Mouse (Mus musculus): ENCODE data around the gene Pabpn1. TPM values are rescaled to one million over a fixed set of nuclear protein-coding genes. Genes with fewer than 3 reads are reported as not detected.
"Not testable (repeated sequence)": the region's sequence is repeated elsewhere in the genome, so short reads cannot be mapped to it uniquely, and the experiment has no call there.

Gene Pabpn1
- polyA plus RNA-seq, 1 experiment from 2014 or later, result 99.0 TPM

DNA sequence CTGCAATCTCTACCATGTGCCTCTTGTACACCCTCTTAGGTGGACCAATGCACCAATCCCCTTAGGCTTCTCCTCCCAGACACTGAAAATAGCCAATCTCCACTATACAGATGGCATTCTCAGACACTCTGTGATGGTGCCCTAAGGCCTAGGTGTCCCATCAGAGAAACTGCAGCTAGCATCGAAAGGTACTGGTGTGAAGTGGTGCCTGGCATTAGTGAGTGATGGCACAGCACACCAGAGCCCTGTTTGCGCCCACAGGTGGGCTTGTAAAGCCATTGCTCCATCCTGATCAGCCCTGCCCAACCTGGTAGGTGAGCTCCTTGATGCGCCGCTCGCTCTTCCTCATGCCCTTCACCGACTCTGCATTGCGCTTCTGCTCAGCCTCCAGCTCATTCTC lies 51.7 kb downstream of the Pabpn1 start:
- no peaks in the 10 kb centered on the region; the same call in 1 of the 2 replicates for H3K27me3 ChIP-seq (ENCODE audit: control insufficient read depth, insufficient read depth, low read length)
- no peak overlapping the region for H3K4me2 ChIP-seq
- 0 out of 2 replicates have a peak, but pooled peaks cover 5% of the 10 kb centered on the region for H3K36me3 ChIP-seq (ENCODE audit: control insufficient read depth, insufficient read depth, low read length)
- H3K9me3 ChIP-seq (replicated peaks; ENCODE audit: control insufficient read depth, low read length), result no peaks in the 10 kb centered on the region
- H3K27ac ChIP-seq (ENCODE audit: low read depth, low read length), result no peak overlapping the region
- 87% methylated on average over 7 of the region's 7 CpGs for WGBS (ENCODE audit: insufficient replicate concordance)
- H3K4me1 ChIP-seq (ENCODE audit: control insufficient read depth, insufficient read depth, low read length), result peaks cover under 1% of the 10 kb centered on the region; the same call in 1 of the 2 replicates
- no peak overlapping the region for H3K9ac ChIP-seq (ENCODE audit: low read depth, low read length)
- no peak for ATAC-seq (replicated peaks; ENCODE audit: insufficient number of reproducible peaks, low FRiP score, low TSS enrichment)
- no peak overlapping the region for H3K4me3 ChIP-seq (ENCODE audit: low read depth, low read length)

DNA sequence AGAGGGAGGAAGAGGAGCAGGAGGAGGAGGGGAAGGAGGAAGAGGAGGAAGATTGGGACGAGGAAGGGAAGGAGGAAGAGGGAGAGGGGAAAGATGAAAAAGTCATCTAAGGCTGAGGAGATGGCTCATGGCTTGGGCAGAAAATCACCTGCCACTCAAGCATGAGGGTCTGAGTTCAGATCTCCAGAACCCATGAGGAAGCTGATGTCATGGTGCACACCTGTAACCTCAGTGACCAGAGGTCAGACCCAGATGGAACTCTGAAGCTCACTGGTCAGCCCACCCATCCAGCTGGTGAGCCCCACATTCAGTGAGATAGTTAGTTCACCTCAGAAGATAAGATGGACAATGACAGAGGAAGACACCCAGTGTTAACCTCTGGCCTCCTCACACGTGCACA lies 52.6 kb downstream of the Pabpn1 start:
- H3K4me1 ChIP-seq (ENCODE audit: control insufficient read depth, insufficient read depth, low read length), result peaks cover 4% of the 10 kb centered on the region; the same call in 1 of the 2 replicates
- H3K27me3 ChIP-seq (ENCODE audit: control insufficient read depth, insufficient read depth, low read length), result no peaks in the 10 kb centered on the region; the same call in 1 of the 2 replicates
- no peak overlapping the region for H3K9ac ChIP-seq (ENCODE audit: low read depth, low read length)
- H3K27ac ChIP-seq (ENCODE audit: low read depth, low read length), result no peak overlapping the region
- 63% methylated on average over 2 of the region's 2 CpGs for WGBS (ENCODE audit: insufficient replicate concordance)
- H3K4me2 ChIP-seq, result no peak overlapping the region
- no peak for ATAC-seq (replicated peaks; ENCODE audit: insufficient number of reproducible peaks, low FRiP score, low TSS enrichment)
- H3K9me3 ChIP-seq (replicated peaks; ENCODE audit: control insufficient read depth, low read length), result no peaks in the 10 kb centered on the region
- H3K36me3 ChIP-seq (ENCODE audit: control insufficient read depth, insufficient read depth, low read length), result 0 out of 2 replicates have a peak, but pooled peaks cover 9% of the 10 kb centered on the region
- H3K4me3 ChIP-seq (ENCODE audit: low read depth, low read length), result no peak overlapping the region

DNA sequence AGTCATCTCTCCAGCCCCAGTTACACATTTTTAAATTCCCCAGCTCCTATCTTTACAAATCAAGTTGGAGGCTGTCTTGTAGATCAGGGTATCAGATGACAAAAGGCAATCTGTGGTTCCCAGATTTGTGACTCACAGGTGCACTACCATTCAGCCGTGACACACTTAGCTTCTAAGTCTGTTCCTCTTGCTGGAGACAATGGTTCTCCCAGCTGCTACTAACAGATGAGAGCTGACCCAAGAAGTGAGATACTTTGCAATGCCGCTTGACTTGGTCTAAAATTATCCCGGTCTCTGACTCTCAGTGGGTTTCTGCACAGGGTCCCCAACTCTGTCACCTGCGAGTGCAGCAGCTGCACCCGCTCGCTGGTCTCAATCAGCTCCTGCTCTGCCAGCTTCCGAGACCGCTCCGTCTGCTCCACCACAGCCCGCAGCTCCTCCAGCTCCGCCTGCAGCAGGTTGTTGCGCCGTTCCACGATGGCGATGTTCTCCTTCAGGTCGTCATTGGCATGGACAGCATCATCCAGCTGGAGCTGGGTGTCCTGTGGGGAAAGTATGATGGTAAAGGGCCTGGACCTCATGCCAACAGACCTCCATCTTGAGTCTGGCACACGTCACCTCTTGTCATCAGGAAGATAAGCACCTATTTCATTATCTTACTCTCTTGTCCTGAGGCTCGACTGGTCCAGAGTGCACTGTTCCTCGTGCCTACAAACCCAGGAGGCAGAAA lies 53.8 kb downstream of the Pabpn1 start:
- Histone ChIP-seq H3K4me2 (no peak overlapping the region), H3K4me3 (ENCODE audit: low read depth, low read length) (no peak overlapping the region), H3K9ac (ENCODE audit: low read depth, low read length) (no peak overlapping the region), H3K9me3 (replicated peaks; ENCODE audit: control insufficient read depth, low read length) (no peaks in the 10 kb centered on the region), H3K36me3 (ENCODE audit: control insufficient read depth, insufficient read depth, low read length) (0 out of 2 replicates have a peak, but pooled peaks cover 9% of the 10 kb centered on the region), H3K4me1 (ENCODE audit: control insufficient read depth, insufficient read depth, low read length) (peaks cover 4% of the 10 kb centered on the region; the same call in 1 of the 2 replicates), H3K27me3 (ENCODE audit: control insufficient read depth, insufficient read depth, low read length) (no peaks in the 10 kb centered on the region; the same call in 1 of the 2 replicates), H3K27ac (ENCODE audit: low read depth, low read length) (no peak overlapping the region)
- WGBS (ENCODE audit: insufficient replicate concordance), result 46% methylated on average over 19 of the region's 19 CpGs
- no peak for ATAC-seq (replicated peaks; ENCODE audit: insufficient number of reproducible peaks, low FRiP score, low TSS enrichment)

DNA sequence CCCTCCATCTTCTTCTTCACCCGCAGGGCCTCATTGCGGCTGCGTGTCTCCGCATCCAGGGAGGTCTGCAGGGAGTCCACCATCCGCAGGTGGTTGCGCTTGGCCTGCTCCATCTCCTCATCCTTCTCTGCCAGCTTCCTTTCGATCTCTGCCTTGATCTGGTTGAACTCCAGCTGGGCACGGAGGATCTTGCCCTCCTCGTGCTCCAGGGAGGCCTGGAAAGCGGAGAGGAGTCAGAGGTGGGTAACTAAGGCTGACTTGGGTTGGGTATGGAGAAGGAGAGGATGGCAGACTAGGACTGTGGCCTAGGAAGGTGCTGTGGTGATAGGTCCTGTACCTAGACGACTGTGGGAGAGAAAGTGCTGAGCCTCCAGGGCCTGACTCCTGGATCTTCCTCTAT lies 54.7 kb downstream of the Pabpn1 start:
- WGBS (ENCODE audit: insufficient replicate concordance), result 77% methylated on average over 10 of the region's 11 CpGs
- not testable (repeated sequence) for H3K4me2 ChIP-seq; H3K9me3 ChIP-seq (replicated peaks; ENCODE audit: control insufficient read depth, low read length); H3K27ac ChIP-seq (ENCODE audit: low read depth, low read length); H3K4me3 ChIP-seq (ENCODE audit: low read depth, low read length); H3K9ac ChIP-seq (ENCODE audit: low read depth, low read length); ATAC-seq (replicated peaks; ENCODE audit: insufficient number of reproducible peaks, low FRiP score, low TSS enrichment); H3K4me1 ChIP-seq (ENCODE audit: control insufficient read depth, insufficient read depth, low read length); H3K27me3 ChIP-seq (ENCODE audit: control insufficient read depth, insufficient read depth, low read length); H3K36me3 ChIP-seq (ENCODE audit: control insufficient read depth, insufficient read depth, low read length)

Other genes starting within 250 kb of the Pabpn1 start
- gene 1700123O20Rik, start 206.3 kb upstream of the Pabpn1 start, polyA plus RNA-seq (2014; fragmentation: Nextera tagmentation; extraction: Ambion mirVana), result 56.7 and 60.8 TPM in 2 replicates
- 72.1 and 96.8 TPM in 2 replicates for gene Acin1, start 205.6 kb upstream of the Pabpn1 start, polyA plus RNA-seq (2014; fragmentation: Nextera tagmentation; extraction: Ambion mirVana)
- gene Gm29776, start 193.7 kb upstream of the Pabpn1 start, polyA plus RNA-seq (2014; fragmentation: Nextera tagmentation; extraction: Ambion mirVana), result 0.15 and 0.36 TPM in 2 replicates
- gene Cebpe, start 180.3 kb upstream of the Pabpn1 start, polyA plus RNA-seq (2014; fragmentation: Nextera tagmentation; extraction: Ambion mirVana), result not detected in 2 replicates
- 4.8 and 5.6 TPM in 2 replicates for gene Slc7a8, start 110.6 kb upstream of the Pabpn1 start, polyA plus RNA-seq (2014; fragmentation: Nextera tagmentation; extraction: Ambion mirVana)
- gene Rnf212b, start 78.4 kb upstream of the Pabpn1 start, polyA plus RNA-seq (2014; fragmentation: Nextera tagmentation; extraction: Ambion mirVana), result not detected in 2 replicates
- 6.5 and 6.7 TPM in 2 replicates for gene Homez, start 21.5 kb upstream of the Pabpn1 start, polyA plus RNA-seq (2014; fragmentation: Nextera tagmentation; extraction: Ambion mirVana)
- gene Ppp1r3e, start 14.9 kb upstream of the Pabpn1 start, polyA plus RNA-seq (2014; fragmentation: Nextera tagmentation; extraction: Ambion mirVana), result 0.94 and 1.8 TPM in 2 replicates
- gene Bcl2l2, start 9.1 kb upstream of the Pabpn1 start, polyA plus RNA-seq (2014; fragmentation: Nextera tagmentation; extraction: Ambion mirVana), result 3.3 TPM in 2 replicates
- 0.31 TPM in 1 of 2 replicates, not detected in the other for gene Gm20521, start 9.1 kb upstream of the Pabpn1 start, polyA plus RNA-seq (2014; fragmentation: Nextera tagmentation; extraction: Ambion mirVana)
- 26.0 and 28.7 TPM in 2 replicates for gene Slc22a17, start 20.6 kb downstream of the Pabpn1 start, polyA plus RNA-seq (2014; fragmentation: Nextera tagmentation; extraction: Ambion mirVana)
- gene Efs, start 33.6 kb downstream of the Pabpn1 start, polyA plus RNA-seq (2014; fragmentation: Nextera tagmentation; extraction: Ambion mirVana), result 11.0 and 12.7 TPM in 2 replicates
- gene Il25, start 40.2 kb downstream of the Pabpn1 start, polyA plus RNA-seq (2014; fragmentation: Nextera tagmentation; extraction: Ambion mirVana), result not detected in 2 replicates
- gene Cmtm5, start 43.8 kb downstream of the Pabpn1 start, polyA plus RNA-seq (2014; fragmentation: Nextera tagmentation; extraction: Ambion mirVana), result 0.49 and 0.90 TPM in 2 replicates
- gene Myh6, start 74.4 kb downstream of the Pabpn1 start, polyA plus RNA-seq (2014; fragmentation: Nextera tagmentation; extraction: Ambion mirVana), result 2,306 and 2,903 TPM in 2 replicates
- not detected in 2 replicates for gene Gm17428, start 84.4 kb downstream of the Pabpn1 start, polyA plus RNA-seq (2014; fragmentation: Nextera tagmentation; extraction: Ambion mirVana)
- 3,446 and 4,122 TPM in 2 replicates for gene Myh7, start 102.1 kb downstream of the Pabpn1 start, polyA plus RNA-seq (2014; fragmentation: Nextera tagmentation; extraction: Ambion mirVana)
- 60.3 and 62.1 TPM in 2 replicates for gene Ngdn, start 123.0 kb downstream of the Pabpn1 start, polyA plus RNA-seq (2014; fragmentation: Nextera tagmentation; extraction: Ambion mirVana)
- 2.9 and 3.1 TPM in 2 replicates for gene Zfhx2, start 199.8 kb downstream of the Pabpn1 start, polyA plus RNA-seq (2014; fragmentation: Nextera tagmentation; extraction: Ambion mirVana)
- gene Thtpa, start 202.3 kb downstream of the Pabpn1 start, polyA plus RNA-seq (2014; fragmentation: Nextera tagmentation; extraction: Ambion mirVana), result 12.4 and 15.1 TPM in 2 replicates
- 9.1 and 11.4 TPM in 2 replicates for gene Ap1g2, start 214.1 kb downstream of the Pabpn1 start, polyA plus RNA-seq (2014; fragmentation: Nextera tagmentation; extraction: Ambion mirVana)
- gene Jph4, start 224.4 kb downstream of the Pabpn1 start, polyA plus RNA-seq (2014; fragmentation: Nextera tagmentation; extraction: Ambion mirVana), result 0.31 and 0.59 TPM in 2 replicates

Measured in heart, embryonic 11.5 days (tissue).